Mouse (Mus musculus): ENCODE data around the gene Kctd2. TPM values are rescaled to one million over a fixed set of nuclear protein-coding genes. Genes with fewer than 3 reads are reported as not detected.

The Kctd2 gene
- polyA plus RNA-seq (2014; fragmentation: Illumina TruSeq; extraction: RNeasy Lipid Tissue Mini Kit (QIAGEN cat#74804); ENCODE audit: low read depth, low replicate concordance) = 14.4 TPM

GRCm38 (mm10) chr11:115419531-115420237, at the start of gene Kctd2, which contains the start of gene Atp5h:
TSS of gene Kctd2 (plus strand) at chr11:115420128.
TSS of gene Atp5h (minus strand) at chr11:115419962.

DNA sequence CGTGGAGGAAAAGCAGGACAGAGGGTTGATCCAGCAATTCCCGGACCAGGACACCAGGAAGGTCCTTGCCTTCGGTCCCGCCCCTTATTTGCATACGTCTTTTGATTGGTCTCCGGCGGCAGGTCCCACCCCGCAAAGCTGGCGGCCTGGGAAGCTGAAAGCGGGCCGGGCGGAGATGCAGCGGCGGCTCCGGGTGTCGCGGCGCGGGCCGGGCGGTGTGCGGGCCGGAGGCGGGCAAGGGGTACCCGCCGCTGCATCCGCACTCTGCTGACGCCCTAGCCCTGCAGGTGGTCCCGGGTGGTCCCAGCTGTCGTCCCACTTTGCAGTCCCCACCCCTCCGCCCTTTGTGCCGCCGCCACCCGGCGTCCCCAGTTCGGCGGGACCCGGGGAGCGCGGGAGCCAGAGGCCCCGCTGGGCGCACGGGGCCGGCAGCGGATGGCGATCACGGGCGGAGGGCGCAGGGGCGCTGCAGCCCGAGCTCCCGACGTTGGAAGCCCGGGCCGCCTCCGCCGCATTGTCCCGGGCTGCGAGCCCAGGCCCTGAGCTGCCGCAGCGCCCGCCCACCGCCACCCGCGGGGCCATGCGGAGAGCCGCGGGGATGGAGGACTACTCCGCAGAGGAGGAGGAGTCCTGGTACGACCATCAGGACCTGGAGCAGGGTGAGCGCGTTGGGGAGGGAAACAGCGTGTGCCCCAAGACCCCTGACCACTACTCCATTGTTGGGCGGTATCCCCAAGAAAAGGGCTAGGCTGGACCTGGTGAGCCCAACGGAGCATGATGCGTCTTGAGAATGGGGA, 38.0 kb upstream of the Kctd2 start, which contains the start of gene Cdr2l:
Gene Cdr2l, plus strand, starts transcription at position 174 of the 797 bp plus-strand sequence.

DNA sequence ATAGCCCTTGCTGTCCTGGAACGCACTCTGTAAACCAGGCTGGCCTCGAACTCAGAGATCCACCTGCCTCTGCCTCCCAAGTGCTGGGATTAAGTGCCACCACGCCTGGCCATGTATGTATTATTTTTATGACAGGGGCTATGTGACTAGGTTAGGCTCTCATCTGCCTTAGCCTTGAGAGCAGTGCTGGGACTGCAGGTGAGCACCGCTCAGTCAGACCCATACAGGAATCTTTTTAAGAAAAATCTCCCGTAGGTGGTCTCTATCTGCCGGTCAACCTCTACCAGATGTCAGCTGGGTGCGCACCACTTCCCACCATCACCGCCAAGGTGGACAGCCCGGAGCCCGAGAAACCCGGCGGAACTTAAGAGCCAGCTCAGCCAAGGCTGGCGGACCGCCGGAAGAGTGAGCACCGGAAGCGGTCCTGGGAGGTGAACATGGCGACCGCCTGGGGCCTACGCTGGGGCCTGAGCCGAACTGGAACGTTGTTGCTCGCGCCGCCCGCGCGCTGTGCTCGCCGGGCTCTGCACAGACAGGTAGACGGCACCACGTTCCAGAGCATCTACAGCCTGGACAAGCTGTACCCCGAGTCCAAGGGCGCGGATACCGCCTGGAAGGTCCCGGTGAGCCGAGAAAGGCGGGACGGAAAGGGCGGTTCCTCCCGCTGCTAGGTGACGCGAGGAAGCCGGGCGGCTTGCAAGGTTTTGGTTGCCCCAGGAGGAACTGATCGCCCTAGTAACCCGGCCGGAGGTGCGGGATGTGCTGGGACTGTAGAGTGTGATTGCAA, 16.4 kb upstream of the Kctd2 start, which contains the start of gene Mrpl58:
Gene Mrpl58, plus strand, starts transcription at position 415 of the 787 bp plus-strand sequence.

DNA sequence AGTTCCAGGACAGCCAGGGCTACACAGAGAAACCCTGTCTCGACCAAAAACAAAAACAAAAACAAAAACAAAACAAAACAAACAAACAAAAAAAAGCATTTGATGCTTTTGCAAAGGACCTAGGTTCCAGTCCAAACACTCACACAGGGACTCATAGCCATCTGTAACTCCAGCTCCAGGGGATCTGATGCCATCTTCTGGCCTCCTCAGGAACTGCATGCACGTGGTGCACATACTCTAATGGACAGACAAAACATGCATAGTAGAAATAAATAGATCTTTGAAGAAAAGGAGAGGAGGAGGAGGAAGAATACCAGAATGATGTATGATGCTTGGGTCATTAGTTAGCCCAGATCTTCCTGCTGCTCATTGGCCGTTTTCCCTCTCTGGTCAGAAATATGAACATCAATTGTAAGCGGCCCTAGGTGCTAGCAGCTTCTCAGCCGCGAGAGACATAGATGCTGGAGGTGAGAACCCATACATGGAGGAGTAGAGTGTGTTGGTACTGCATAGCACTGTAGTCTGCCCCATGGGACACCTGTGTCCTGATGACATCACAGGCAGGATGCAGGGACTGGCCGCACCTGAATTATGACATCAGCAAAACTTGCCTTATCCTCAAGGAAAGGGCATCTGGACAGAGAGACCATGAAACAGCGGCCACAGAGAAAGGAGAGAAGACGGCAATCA, 20.1 kb downstream of the Kctd2 start, which contains the start of gene Trim80:
Gene Trim80, plus strand, starts transcription at position 640 of the 690 bp plus-strand sequence.

GRCm38 (mm10) chr11:115462243-115462891, 42.4 kb downstream of the Kctd2 start, which contains the start of gene Slc16a5:
TSS of gene Slc16a5 (plus strand) at chr11:115462474.

DNA sequence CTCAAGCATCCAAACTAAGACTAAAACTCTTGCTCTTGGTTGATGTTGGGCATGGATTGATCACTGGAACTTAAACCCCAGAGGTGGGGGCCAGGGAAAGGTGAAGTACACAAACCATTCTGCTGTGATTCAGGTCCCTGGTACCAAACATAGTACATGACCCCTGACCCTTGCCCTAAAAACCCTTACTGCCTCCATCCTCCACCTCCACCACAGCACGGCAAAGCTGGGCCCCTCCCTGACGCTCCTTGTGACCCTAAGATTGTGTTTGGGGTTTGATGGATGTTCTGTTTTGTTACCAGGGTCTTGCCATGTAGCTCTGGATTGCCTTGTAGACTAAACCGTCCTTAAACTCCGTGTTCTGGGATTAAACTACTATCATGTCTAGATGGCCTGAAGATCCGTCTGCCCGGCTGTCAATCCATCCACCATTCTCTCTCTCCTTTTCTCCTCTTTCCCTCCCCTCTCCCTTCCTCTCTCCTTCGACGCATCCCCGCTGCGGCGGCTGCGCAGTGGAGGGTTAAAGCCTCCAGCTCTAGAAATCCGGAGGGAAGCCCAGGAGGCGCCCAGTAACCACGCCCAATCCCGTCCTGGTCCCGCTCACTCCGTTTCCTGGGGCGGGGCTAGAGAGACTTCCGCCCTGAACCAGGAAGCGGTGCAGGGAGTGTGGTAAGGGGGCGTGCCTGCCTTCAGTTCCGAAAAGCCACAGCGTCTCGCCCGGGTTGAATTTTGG, 55.3 kb downstream of the Kctd2 start, which contains the start of gene Armc7:
Gene Armc7, plus strand, starts transcription at position 643 of the 733 bp plus-strand sequence.

Other genes with a start within 250 kb of the Kctd2 start
- gene Tmem104, start 232.6 kb upstream of the Kctd2 start, polyA plus RNA-seq (2014; fragmentation: Illumina TruSeq; extraction: RNeasy Lipid Tissue Mini Kit (QIAGEN cat#74804); ENCODE audit: low read depth, low replicate concordance) = 0.50 TPM
- 1.3 TPM for gene Nat9, start 232.3 kb upstream of the Kctd2 start, polyA plus RNA-seq (2014; fragmentation: Illumina TruSeq; extraction: RNeasy Lipid Tissue Mini Kit (QIAGEN cat#74804); ENCODE audit: low read depth, low replicate concordance)
- not detected for gene Grin2c, start 152.9 kb upstream of the Kctd2 start, polyA plus RNA-seq (2014; fragmentation: Illumina TruSeq; extraction: RNeasy Lipid Tissue Mini Kit (QIAGEN cat#74804); ENCODE audit: low read depth, low replicate concordance)
- 3.7 TPM for gene Fdxr, start 143.1 kb upstream of the Kctd2 start, polyA plus RNA-seq (2014; fragmentation: Illumina TruSeq; extraction: RNeasy Lipid Tissue Mini Kit (QIAGEN cat#74804); ENCODE audit: low read depth, low replicate concordance)
- 0.47 TPM for gene Fads6, start 122.5 kb upstream of the Kctd2 start, polyA plus RNA-seq (2014; fragmentation: Illumina TruSeq; extraction: RNeasy Lipid Tissue Mini Kit (QIAGEN cat#74804); ENCODE audit: low read depth, low replicate concordance)
- gene Otop2, start 113.0 kb upstream of the Kctd2 start, polyA plus RNA-seq (2014; fragmentation: Illumina TruSeq; extraction: RNeasy Lipid Tissue Mini Kit (QIAGEN cat#74804); ENCODE audit: low read depth, low replicate concordance) = not detected
- gene Ush1g, start 98.1 kb upstream of the Kctd2 start, polyA plus RNA-seq (2014; fragmentation: Illumina TruSeq; extraction: RNeasy Lipid Tissue Mini Kit (QIAGEN cat#74804); ENCODE audit: low read depth, low replicate concordance) = not detected
- gene Otop3, start 85.4 kb upstream of the Kctd2 start, polyA plus RNA-seq (2014; fragmentation: Illumina TruSeq; extraction: RNeasy Lipid Tissue Mini Kit (QIAGEN cat#74804); ENCODE audit: low read depth, low replicate concordance) = not detected
- gene Hid1, start 52.4 kb upstream of the Kctd2 start, polyA plus RNA-seq (2014; fragmentation: Illumina TruSeq; extraction: RNeasy Lipid Tissue Mini Kit (QIAGEN cat#74804); ENCODE audit: low read depth, low replicate concordance) = 19.6 TPM
- gene Cdr2l, start 38.2 kb upstream of the Kctd2 start, polyA plus RNA-seq (2014; fragmentation: Illumina TruSeq; extraction: RNeasy Lipid Tissue Mini Kit (QIAGEN cat#74804); ENCODE audit: low read depth, low replicate concordance) = 0.54 TPM
- gene Mrpl58, start 16.4 kb upstream of the Kctd2 start, polyA plus RNA-seq (2014; fragmentation: Illumina TruSeq; extraction: RNeasy Lipid Tissue Mini Kit (QIAGEN cat#74804); ENCODE audit: low read depth, low replicate concordance) = 12.8 TPM
- 608 TPM for gene Atp5h, start 166 bp upstream of the Kctd2 start, polyA plus RNA-seq (2014; fragmentation: Illumina TruSeq; extraction: RNeasy Lipid Tissue Mini Kit (QIAGEN cat#74804); ENCODE audit: low read depth, low replicate concordance)
- not detected for gene Trim80, start 20.4 kb downstream of the Kctd2 start, polyA plus RNA-seq (2014; fragmentation: Illumina TruSeq; extraction: RNeasy Lipid Tissue Mini Kit (QIAGEN cat#74804); ENCODE audit: low read depth, low replicate concordance)
- 20.9 TPM for gene Slc16a5, start 42.3 kb downstream of the Kctd2 start, polyA plus RNA-seq (2014; fragmentation: Illumina TruSeq; extraction: RNeasy Lipid Tissue Mini Kit (QIAGEN cat#74804); ENCODE audit: low read depth, low replicate concordance)
- 1.3 TPM for gene Armc7, start 55.5 kb downstream of the Kctd2 start, polyA plus RNA-seq (2014; fragmentation: Illumina TruSeq; extraction: RNeasy Lipid Tissue Mini Kit (QIAGEN cat#74804); ENCODE audit: low read depth, low replicate concordance)
- 6.7 TPM for gene Nt5c, start 71.7 kb downstream of the Kctd2 start, polyA plus RNA-seq (2014; fragmentation: Illumina TruSeq; extraction: RNeasy Lipid Tissue Mini Kit (QIAGEN cat#74804); ENCODE audit: low read depth, low replicate concordance)
- 69.5 TPM for gene Jpt1, start 94.3 kb downstream of the Kctd2 start, polyA plus RNA-seq (2014; fragmentation: Illumina TruSeq; extraction: RNeasy Lipid Tissue Mini Kit (QIAGEN cat#74804); ENCODE audit: low read depth, low replicate concordance)
- gene Sumo2, start 116.1 kb downstream of the Kctd2 start, polyA plus RNA-seq (2014; fragmentation: Illumina TruSeq; extraction: RNeasy Lipid Tissue Mini Kit (QIAGEN cat#74804); ENCODE audit: low read depth, low replicate concordance) = 1,343 TPM
- gene Nup85, start 144.3 kb downstream of the Kctd2 start, polyA plus RNA-seq (2014; fragmentation: Illumina TruSeq; extraction: RNeasy Lipid Tissue Mini Kit (QIAGEN cat#74804); ENCODE audit: low read depth, low replicate concordance) = 33.1 TPM
- gene Mrps7, start 183.8 kb downstream of the Kctd2 start, polyA plus RNA-seq (2014; fragmentation: Illumina TruSeq; extraction: RNeasy Lipid Tissue Mini Kit (QIAGEN cat#74804); ENCODE audit: low read depth, low replicate concordance) = 3.6 TPM
- 6.1 TPM for gene Gga3, start 183.9 kb downstream of the Kctd2 start, polyA plus RNA-seq (2014; fragmentation: Illumina TruSeq; extraction: RNeasy Lipid Tissue Mini Kit (QIAGEN cat#74804); ENCODE audit: low read depth, low replicate concordance)
- 24.5 TPM for gene Mif4gd, start 192.8 kb downstream of the Kctd2 start, polyA plus RNA-seq (2014; fragmentation: Illumina TruSeq; extraction: RNeasy Lipid Tissue Mini Kit (QIAGEN cat#74804); ENCODE audit: low read depth, low replicate concordance)
- 3.4 TPM for gene Slc25a19, start 208.2 kb downstream of the Kctd2 start, polyA plus RNA-seq (2014; fragmentation: Illumina TruSeq; extraction: RNeasy Lipid Tissue Mini Kit (QIAGEN cat#74804); ENCODE audit: low read depth, low replicate concordance)

Measured in sigmoid colon, adult 10 weeks (tissue).